Mouse (Mus musculus) naive thymus-derived CD4-positive, alpha-beta T cell, adult 2 months (primary cell): ENCODE measurements around the gene Abhd8.

ENCODE experiments used
- DNase-seq: peaks from one replicate; pipeline ENCODE4 v3.0.0-alpha.2; 2011; ENCODE audit warnings: low read depth

Abhd8 gene

GRCm38 (mm10) chr8:71463188-71464033 lies at the start of gene Abhd8:
Gene Abhd8 (minus strand): TSS chr8:71463655.
- peak; percentile 96 for DNase-seq

DNA sequence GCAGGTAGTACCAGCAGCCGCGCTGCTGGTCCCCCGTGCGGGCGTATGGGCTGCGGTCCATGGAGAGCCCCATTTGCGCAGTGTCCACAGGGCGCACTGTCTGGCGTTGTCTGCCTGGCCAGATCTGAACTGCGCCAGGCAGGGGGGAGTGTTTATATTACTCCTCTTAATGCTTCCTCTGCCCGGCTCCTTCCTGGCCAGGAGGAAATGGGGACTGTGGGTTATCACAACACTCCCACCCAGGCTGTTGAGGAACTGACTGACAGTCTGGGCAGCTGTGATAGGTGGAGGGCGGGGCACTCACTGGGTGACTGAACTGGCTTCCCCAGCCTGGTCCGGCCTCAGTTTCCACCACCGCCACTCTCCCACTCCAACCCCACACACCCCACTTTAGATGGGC lies 48.2 kb upstream of the Abhd8 start, which contains the start of gene Plvap:
Gene Plvap (minus strand): TSS at position 109 of the 400 bp plus-strand sequence.
- no peak for DNase-seq

- DNase-seq, result no peak
Measured at GRCm38 (mm10) chr8:71509316-71509715, 45.9 kb upstream of the Abhd8 start.

GRCm38 (mm10) chr8:71507589-71508104 lies 44.2 kb upstream of the Abhd8 start:
- no peak for DNase-seq

DNA sequence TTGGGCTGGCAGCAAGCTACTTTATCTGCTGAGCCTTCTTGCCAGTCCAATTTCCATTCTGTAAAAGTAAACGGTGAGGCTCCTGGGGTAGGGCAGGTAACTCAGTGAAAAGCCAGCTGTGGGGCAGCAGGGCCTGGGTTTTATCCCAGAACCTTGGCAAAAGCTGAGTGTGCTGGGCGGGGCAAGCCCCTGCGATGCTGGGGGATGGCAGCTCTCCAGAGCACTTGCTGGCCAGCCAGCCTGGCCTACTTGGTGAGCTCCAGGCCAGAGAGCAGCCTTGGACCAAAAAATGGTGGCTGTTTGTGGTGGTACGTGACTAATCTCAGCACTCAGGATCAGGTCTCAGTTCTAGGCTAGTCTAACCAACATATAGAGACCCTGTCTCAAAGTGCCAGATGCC lies 42.5 kb upstream of the Abhd8 start:
- DNase-seq, result no peak

DNA sequence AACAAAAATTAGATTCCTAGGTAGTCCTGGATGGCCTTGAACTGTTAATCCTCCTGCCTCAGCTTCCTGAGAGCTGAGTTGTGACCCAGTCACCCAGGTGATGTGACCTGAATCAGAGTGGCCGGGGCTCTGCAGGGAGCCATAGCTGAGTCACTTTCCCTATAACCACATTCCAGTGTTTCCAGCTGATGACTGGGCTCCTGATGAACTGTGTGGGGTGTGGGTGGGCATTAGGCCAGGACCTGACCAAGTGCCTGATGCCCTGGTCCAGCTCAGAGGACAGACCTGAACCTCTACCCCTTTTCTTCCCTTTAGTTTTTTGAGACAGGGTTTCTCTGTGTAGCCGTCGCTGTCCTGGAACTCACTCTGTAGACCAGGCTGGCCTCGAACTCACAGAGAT lies 41.9 kb upstream of the Abhd8 start:
- DNase-seq, result no peak

DNA sequence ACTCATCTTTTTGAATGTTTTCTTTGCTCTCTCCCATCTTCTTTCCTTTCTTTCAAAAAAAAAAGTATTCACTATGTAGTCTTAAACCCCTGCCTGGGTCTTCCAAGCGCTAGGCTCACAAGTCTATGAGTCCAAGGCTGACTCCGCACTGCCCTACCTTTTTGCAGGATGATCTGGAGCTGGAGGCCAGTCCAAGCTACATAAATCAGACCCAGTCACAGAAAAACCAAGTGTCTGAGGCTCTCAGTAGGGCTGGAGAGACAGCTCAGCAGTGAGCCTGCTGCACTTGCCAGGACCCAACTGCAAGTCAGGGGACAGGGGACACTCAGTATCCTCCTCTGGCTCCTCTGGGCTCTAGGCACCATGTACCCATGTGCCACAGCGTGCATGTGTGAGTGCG lies 40.9 kb upstream of the Abhd8 start:
- no peak for DNase-seq

GRCm38 (mm10) chr8:71498816-71499690 lies 35.6 kb upstream of the Abhd8 start:
- DNase-seq, result no peak

- no peak for DNase-seq
Measured at GRCm38 (mm10) chr8:71497881-71498501, 34.5 kb upstream of the Abhd8 start.

DNA sequence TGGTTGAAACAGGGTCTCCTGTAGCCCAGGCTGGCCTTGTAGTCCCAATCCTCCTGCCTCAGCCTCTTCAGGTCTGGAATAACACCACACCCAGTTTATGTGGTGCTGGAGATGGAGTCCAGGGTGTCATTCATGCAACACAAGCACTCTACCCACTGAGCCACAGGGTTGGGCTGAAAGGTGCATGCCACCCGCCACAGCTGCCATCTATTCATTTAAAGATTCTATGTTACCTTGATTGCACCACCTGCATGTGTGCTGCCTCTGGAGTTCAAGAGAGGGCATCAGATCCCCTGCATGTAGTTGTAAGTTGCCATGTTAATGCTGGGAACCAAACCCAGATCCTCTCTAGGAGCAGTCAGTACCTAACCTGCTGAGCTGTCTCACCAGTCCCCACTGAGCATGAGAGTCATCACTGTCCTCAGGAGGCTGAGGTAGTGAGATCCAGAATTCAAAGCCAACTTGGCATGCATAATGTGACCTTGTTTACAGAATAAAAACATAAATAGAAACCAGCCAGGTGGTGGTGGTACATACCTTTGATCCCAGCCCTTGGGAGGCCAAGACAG lies 33.7 kb upstream of the Abhd8 start:
- DNase-seq, result no peak

- no peak for DNase-seq
Measured at GRCm38 (mm10) chr8:71496481-71496880, 33.0 kb upstream of the Abhd8 start.

GRCm38 (mm10) chr8:71495811-71496210 lies 32.4 kb upstream of the Abhd8 start:
- no peak for DNase-seq

DNA sequence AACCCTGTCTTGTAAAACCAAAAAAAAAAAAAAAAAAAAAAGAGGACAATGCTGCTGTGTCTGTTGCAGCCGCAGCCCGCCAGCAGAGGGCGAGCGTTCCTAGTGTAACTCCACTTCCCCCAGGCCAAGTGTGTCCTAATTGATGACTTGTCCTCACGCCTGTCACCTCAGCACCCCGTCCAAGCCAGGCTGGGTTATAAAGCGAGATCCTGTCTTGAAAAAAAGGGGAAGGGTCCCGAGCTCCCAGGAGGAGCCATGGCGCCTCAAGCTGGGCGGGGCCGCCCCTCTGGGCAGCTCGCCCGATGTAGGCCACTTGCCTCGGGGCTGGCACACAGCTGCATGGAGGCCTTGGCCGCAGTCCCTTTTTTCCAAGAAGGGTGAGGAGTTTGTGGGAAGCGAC lies 31.6 kb upstream of the Abhd8 start:
- peak; percentile 87 for DNase-seq

DNA sequence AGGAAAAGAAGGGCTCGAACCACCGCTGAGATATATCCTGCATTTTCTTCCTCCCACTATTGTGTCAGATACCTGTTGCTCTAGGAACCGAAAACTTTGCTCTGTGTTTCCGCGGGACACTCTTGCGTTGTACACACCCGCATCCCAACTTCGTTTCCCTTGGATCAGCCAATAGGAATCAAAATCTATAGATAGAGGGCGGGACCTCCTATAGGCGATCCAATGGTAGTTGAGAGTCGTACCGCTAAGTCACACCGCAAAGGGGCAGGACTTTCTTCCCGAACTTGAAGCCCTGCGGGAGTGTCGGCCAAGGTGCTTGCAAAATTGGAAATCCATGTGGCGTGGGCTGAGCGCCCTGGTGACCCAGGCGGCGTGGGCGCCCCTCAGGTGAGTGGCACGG lies 25.0 kb upstream of the Abhd8 start:
- DNase-seq, result peak; percentile 97

- DNase-seq, result peak; percentile 81
Measured at GRCm38 (mm10) chr8:71487691-71488445, 24.4 kb upstream of the Abhd8 start, which contains the start of gene Gtpbp3. Gene Gtpbp3 (plus strand): TSS chr8:71488103.

DNA sequence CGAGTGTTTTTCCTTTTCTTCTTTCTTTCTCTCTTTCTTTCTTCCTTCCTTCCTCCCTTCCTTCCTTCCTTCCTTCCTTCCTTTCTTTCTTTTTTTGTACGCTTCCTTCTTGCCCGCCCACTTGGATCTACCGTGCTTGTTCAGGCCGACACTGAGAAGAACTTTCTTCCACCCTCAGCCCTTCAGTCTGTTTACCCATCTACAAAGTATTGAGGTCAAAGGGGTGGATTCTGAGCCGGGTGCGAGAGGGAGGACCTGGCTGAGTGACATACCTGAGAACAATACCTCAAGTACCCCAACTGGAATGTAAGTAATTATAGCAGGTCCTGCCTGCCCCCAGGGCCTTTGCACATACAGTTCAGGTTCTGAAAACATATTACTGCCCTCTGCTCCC lies 22.7 kb upstream of the Abhd8 start:
- DNase-seq, result peak; percentile 63

GRCm38 (mm10) chr8:71485142-71486135 lies 22.0 kb upstream of the Abhd8 start, which contains the start of gene Ano8:
Gene Ano8 (minus strand): TSS chr8:71485963.
- peak; percentile 85 for DNase-seq

DNA sequence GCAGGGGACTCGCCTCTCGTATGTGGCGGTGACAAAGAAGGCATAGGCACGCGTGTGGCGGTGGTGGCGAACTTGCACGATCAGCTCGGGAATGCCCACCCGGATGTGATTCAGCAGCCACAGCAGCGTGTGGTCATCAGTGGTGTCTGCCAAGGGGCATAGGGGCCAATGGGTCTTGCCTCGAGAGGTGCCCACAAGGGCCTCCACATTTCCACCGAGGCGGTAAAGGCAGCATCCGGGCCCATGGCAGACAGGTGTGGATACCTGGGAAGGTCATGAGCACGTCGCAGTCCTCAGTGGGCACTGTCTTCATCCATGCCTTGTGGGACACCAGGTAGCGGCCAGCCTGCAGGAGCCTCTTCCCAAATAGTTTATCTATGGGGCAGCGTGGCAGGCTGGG lies 21.3 kb upstream of the Abhd8 start:
- no peak for DNase-seq

GRCm38 (mm10) chr8:71483932-71484331 lies 20.5 kb upstream of the Abhd8 start:
- peak; percentile 73 for DNase-seq

GRCm38 (mm10) chr8:71478943-71479342 lies 15.5 kb upstream of the Abhd8 start:
- DNase-seq, result no peak
